Mouse (Mus musculus): ENCODE data around the gene Erich3. TPM values are rescaled to one million over a fixed set of nuclear protein-coding genes. Genes with fewer than 3 reads are reported as not detected.

Gene Erich3
- polyA plus RNA-seq, 1 experiment = 0.35 TPM

DNA sequence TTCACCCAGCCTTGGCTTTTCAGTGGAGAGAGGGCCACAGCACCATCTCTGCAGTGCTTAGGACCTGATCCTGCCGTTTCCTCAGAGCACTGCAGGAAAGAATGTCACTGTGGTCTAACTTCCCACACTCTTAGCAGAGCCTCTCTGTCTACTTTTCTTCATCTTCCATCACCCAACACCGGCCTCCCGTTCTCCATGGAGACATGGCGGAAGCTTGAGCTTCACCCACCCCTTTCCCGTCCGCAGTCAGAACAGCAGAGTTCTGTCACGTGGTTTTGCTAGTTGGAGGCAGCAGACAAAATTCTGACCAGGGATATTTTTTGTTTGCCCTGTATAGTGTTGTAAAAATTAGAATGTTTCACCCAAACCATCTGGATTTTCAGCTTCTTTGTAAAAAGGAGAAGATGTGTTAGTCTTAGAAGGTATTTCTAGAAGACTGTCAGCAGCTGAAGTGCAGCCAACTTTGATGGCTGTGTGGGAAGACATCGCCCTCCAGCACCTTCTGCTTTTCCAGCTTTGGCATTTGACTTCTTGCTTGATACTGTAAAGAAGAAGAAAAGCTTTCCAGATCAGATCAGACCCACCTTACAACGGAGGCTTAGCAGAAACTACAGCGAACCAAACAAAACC is 12.4 kb upstream of the Erich3 start:
- H3K4me3 ChIP-seq (ENCODE audit: insufficient read depth, low read length) = no peak overlapping the region
- H3K27ac ChIP-seq (ENCODE audit: insufficient read depth, low read length) = no peak overlapping the region
- TF ChIP-seq POLR2A (IDR thresholded peaks at IDR 0.05; ENCODE audit: low read depth, low read length) = no peak
- TF ChIP-seq CTCF (IDR thresholded peaks at IDR 0.05; ENCODE audit: borderline replicate concordance, insufficient read depth, low read length) = no peak
- H3K4me1 ChIP-seq (ENCODE audit: control insufficient read depth, insufficient read depth, low read length) = no peaks in the 10 kb centered on the region

DNA sequence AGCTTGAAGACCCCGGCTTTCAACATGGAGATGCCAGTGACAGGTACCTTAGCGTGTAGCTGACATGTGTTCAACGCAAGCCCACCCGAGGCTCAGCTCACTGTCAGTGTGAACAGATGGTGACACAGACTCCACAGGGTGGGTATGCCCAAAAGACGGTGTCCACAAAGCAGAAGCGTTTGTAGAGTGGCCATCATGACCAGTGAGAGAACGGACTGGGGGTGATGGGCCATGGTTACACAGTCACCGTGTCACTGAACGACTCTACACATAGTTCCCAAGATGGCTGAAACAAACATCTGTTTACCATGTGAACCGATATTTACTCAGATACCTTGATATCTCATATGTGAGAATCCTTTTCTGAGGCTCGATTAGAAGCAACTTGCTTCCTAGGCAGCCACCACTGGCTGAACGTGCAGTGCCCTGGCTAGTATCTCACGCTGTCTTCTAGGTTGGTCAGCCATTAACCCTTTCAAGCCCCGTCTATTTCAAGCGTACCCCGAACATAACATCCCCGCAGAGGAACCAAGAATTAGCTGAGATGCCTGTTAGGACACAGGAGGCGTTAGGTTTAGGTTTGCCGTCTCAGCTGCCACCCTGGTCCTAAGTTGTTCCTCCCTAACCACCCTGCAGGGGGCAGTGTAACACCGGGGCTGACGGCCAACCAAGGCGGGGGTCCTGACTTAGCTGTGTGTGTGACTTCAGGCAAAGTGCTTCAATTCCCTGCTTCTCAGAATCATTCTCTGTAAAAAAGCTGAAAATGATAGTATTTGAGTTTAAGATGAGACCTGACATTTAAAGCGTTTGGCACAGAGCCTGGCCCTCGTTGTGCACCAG is 10.9 kb upstream of the Erich3 start:
- no peak for TF ChIP-seq POLR2A (IDR thresholded peaks at IDR 0.05; ENCODE audit: low read depth, low read length)
- TF ChIP-seq CTCF (IDR thresholded peaks at IDR 0.05; ENCODE audit: borderline replicate concordance, insufficient read depth, low read length) = peak; percentile 88
- H3K27ac ChIP-seq (ENCODE audit: insufficient read depth, low read length) = no peak overlapping the region
- no peaks in the 10 kb centered on the region for H3K4me1 ChIP-seq (ENCODE audit: control insufficient read depth, insufficient read depth, low read length)
- no peak overlapping the region for H3K4me3 ChIP-seq (ENCODE audit: insufficient read depth, low read length)

DNA sequence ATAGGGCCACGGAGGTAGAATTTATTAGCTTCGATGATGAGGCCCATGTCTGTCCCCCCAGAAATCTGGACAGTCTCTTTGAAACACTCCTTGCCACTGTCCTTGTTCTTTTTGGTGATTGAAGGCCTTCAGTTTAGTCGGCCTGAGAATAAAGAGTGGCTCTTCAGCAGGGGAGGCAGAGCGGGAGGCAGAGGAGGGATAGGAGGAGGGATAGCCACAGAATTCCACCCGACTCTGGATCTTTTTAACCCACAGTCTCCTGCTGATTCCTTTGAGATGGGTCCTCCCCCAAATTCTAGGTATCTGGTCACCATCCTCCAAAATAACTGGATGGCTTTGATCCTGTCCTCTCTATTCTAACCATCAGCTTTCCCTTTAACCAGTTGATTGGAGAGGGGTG is 10.2 kb upstream of the Erich3 start:
- Histone ChIP-seq H3K4me1 (ENCODE audit: control insufficient read depth, insufficient read depth, low read length) (no peaks in the 10 kb centered on the region), H3K27ac (ENCODE audit: insufficient read depth, low read length) (no peak overlapping the region), H3K4me3 (ENCODE audit: insufficient read depth, low read length) (no peak overlapping the region)
- TF ChIP-seq CTCF (IDR thresholded peaks at IDR 0.05; ENCODE audit: borderline replicate concordance, insufficient read depth, low read length) (no peak), POLR2A (IDR thresholded peaks at IDR 0.05; ENCODE audit: low read depth, low read length) (no peak)

DNA sequence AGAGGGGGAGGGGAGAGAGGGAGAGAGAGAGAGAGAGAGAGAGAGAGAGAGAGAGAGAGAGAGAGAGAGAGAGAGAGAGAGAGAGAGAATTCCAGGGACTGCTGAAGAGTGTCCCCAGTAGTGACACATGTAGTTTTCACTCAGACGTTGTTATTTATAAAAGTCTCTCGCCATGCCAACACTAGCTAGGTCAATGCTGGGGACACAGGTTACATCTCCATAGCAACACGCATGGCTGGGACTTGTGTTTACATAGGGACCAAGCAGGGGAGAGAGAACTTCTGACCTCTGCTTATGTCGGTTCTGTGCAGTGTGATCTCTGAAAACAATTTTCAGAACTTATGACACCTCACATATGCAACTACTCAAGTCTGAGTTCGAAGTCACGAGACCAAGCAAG is 9.4 kb upstream of the Erich3 start:
- TF ChIP-seq CTCF (IDR thresholded peaks at IDR 0.05; ENCODE audit: borderline replicate concordance, insufficient read depth, low read length) (no peak), POLR2A (IDR thresholded peaks at IDR 0.05; ENCODE audit: low read depth, low read length) (no peak)
- no peaks in the 10 kb centered on the region for H3K4me1 ChIP-seq (ENCODE audit: control insufficient read depth, insufficient read depth, low read length)
- H3K27ac ChIP-seq (ENCODE audit: insufficient read depth, low read length) = no peak overlapping the region
- H3K4me3 ChIP-seq (ENCODE audit: insufficient read depth, low read length) = no peak overlapping the region

DNA sequence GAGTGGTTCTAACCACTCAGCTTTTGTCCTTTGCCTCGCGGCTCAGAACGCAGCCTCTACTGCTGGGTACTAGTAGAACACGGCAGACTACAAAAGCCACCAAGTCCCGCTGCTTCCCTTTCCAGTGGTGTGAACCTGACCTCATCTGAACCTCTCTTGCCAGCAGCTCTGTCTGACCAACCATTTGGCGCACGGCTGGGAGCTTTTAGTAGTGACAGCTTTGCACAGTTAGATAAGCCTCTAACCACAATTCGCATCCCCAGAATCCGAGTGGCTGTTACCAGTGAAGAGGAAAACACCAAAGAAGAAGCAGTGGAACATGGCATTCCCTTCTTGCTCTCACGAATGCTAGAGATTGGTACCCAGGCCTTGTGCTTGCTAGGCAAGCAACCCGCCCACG is 8.8 kb upstream of the Erich3 start:
- Histone ChIP-seq H3K4me1 (ENCODE audit: control insufficient read depth, insufficient read depth, low read length) (no peaks in the 10 kb centered on the region), H3K4me3 (ENCODE audit: insufficient read depth, low read length) (no peak overlapping the region), H3K27ac (ENCODE audit: insufficient read depth, low read length) (no peak overlapping the region)
- TF ChIP-seq POLR2A (IDR thresholded peaks at IDR 0.05; ENCODE audit: low read depth, low read length) (no peak), CTCF (IDR thresholded peaks at IDR 0.05; ENCODE audit: borderline replicate concordance, insufficient read depth, low read length) (no peak)

DNA sequence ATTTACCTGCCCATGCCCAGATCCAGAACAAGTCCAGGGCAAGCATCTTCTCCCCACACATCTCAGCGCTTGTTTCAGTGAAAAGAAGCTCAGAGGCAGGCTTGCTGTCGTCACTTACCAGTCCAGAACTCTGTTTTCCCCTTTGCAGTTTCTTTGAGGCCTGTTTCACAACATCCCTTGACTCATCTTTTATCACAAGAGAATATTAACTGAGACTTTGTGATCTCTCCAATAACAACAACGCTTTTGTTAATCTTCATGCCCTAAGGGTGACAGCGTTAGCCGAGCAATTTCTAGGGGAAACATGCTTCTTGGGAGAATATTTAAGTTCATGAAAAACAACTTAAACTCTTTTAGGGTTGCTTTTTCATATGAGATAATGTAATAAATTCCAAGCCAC is 7.9 kb upstream of the Erich3 start:
- TF ChIP-seq POLR2A (IDR thresholded peaks at IDR 0.05; ENCODE audit: low read depth, low read length) (no peak), CTCF (IDR thresholded peaks at IDR 0.05; ENCODE audit: borderline replicate concordance, insufficient read depth, low read length) (no peak)
- Histone ChIP-seq H3K4me3 (ENCODE audit: insufficient read depth, low read length) (no peak overlapping the region), H3K4me1 (ENCODE audit: control insufficient read depth, insufficient read depth, low read length) (no peaks in the 10 kb centered on the region), H3K27ac (ENCODE audit: insufficient read depth, low read length) (peak overlapping the region; percentile 2; the same call in 1 of the 2 replicates)

DNA sequence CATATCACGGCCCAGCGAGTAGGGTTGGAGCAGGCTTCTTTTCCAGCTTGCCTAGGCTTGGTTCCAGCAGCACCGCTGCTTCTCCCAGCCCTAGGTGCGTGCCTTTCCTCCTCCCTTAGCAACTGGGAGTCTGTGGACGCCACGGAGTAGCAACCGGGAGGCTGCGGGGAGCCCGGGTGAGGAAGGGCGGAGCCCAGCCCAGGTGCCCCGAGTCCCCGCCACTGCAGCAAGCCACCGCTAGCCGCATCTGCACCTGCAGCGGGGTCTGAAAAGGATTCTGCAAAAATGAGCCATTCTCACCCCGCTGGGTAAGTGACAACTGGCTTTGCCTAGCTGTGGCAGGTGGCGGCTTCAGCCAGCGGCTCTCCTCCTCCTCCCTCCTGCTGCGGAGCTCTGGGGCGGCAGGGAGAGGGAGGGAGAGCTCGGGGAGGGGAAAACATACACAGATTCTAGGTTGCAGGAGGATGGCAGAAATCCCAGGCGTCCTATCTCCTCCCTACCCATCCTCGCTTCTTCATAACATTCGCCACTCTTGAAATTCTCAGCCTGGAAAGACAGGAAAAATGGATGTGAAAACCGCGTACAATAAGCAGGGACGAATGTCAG is 420 bp downstream of the Erich3 start:
- no peak for TF ChIP-seq POLR2A (IDR thresholded peaks at IDR 0.05; ENCODE audit: low read depth, low read length)
- TF ChIP-seq CTCF (IDR thresholded peaks at IDR 0.05; ENCODE audit: borderline replicate concordance, insufficient read depth, low read length) = no peak
- Histone ChIP-seq H3K4me1 (ENCODE audit: control insufficient read depth, insufficient read depth, low read length) (peaks cover 4% of the 10 kb centered on the region; the same call in 1 of the 2 replicates), H3K4me3 (ENCODE audit: insufficient read depth, low read length) (no peak overlapping the region), H3K27ac (ENCODE audit: insufficient read depth, low read length) (no peak overlapping the region)

DNA sequence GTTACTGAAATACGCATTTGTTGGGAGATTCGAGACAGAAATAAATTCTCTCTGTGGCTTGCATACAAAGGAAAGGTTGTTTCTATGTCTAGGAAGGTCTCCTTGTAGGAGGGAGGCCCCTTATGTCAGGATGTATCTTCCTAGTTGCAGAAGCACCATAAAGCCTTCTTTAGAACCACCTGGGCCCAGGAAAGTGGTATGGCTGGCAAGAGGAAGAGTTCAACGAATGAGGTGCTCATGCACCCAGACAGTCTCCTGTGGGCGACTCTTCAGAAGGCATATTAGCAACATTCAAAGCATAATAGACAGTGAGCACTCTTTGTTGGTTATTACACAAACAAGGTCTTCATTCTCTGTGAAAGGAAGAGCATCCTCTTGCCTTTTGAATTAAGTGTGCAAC is 977 bp downstream of the Erich3 start:
- Histone ChIP-seq H3K27ac (ENCODE audit: insufficient read depth, low read length) (no peak overlapping the region), H3K4me1 (ENCODE audit: control insufficient read depth, insufficient read depth, low read length) (peaks cover 4% of the 10 kb centered on the region; the same call in 1 of the 2 replicates), H3K4me3 (ENCODE audit: insufficient read depth, low read length) (no peak overlapping the region)
- no peak for TF ChIP-seq POLR2A (IDR thresholded peaks at IDR 0.05; ENCODE audit: low read depth, low read length)
- TF ChIP-seq CTCF (IDR thresholded peaks at IDR 0.05; ENCODE audit: borderline replicate concordance, insufficient read depth, low read length) = no peak

DNA sequence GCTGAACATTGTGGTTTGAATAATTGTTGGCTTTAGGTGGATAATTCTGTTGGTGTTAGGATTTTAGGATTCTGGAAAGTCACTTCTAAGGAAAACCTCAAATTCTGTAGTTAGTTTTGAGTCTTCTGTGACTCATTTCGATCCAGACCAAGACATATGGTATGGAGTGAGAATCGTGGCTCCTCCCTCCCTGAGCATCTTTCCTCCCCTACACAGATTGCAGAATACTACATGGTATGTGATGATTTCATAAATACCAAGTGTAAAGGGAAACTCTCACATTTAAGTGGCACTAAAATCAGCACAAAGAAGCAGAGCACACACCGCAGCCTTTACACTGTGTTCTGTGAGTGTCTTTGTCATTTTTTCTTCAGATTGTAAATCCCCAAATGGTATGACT is 4.8 kb downstream of the Erich3 start:
- TF ChIP-seq POLR2A (IDR thresholded peaks at IDR 0.05; ENCODE audit: low read depth, low read length) (no peak), CTCF (IDR thresholded peaks at IDR 0.05; ENCODE audit: borderline replicate concordance, insufficient read depth, low read length) (no peak)
- Histone ChIP-seq H3K4me3 (ENCODE audit: insufficient read depth, low read length) (no peak overlapping the region), H3K27ac (ENCODE audit: insufficient read depth, low read length) (peak overlapping the region; percentile 56; the same call in 1 of the 2 replicates), H3K4me1 (ENCODE audit: control insufficient read depth, insufficient read depth, low read length) (peaks cover 4% of the 10 kb centered on the region; the same call in 1 of the 2 replicates)

DNA sequence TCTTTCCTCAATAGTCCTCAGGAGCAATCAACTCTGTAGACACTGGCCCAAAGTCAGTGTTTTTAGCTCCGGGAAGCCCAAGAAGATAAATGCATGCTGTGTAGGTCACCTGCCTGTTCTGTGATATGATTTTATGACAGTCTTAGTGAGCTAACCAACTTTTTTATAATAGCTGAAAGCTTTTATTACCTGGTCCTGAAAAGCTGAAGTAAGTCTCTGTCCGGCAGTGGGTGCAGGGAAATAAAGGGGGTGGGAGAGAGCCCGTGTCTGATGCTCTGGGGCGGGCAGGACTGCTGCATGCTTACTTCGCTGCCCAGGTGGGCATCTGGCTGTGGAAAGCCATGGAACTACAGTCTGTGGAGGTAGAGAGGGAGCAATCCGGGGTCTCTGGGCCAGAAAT is 6.9 kb downstream of the Erich3 start:
- no peak overlapping the region for H3K4me3 ChIP-seq (ENCODE audit: insufficient read depth, low read length)

More for the DNA sequence above, 6.9 kb downstream of the Erich3 start:
- TF ChIP-seq CTCF (IDR thresholded peaks at IDR 0.05; ENCODE audit: borderline replicate concordance, insufficient read depth, low read length) = no peak
- TF ChIP-seq POLR2A (IDR thresholded peaks at IDR 0.05; ENCODE audit: low read depth, low read length) = no peak
- Histone ChIP-seq H3K27ac (ENCODE audit: insufficient read depth, low read length) (no peak overlapping the region), H3K4me1 (ENCODE audit: control insufficient read depth, insufficient read depth, low read length) (peaks cover 4% of the 10 kb centered on the region; the same call in 1 of the 2 replicates)
